Mouse (Mus musculus): ENCODE results near the gene Klkb1. TPM values are rescaled to one million over a fixed set of nuclear protein-coding genes. Genes with fewer than 3 reads are reported as not detected.

The Klkb1 gene
- polyA plus RNA-seq, 1 experiment: 0.24 TPM

- TF ChIP-seq CTCF (IDR thresholded peaks at IDR 0.05; ENCODE audit: low read depth, low read length) (no peak), POLR2A (IDR thresholded peaks at IDR 0.05; ENCODE audit: borderline replicate concordance, low read depth, low read length) (no peak)
- Histone ChIP-seq H3K4me3 (ENCODE audit: insufficient read depth, low read length) (no peak overlapping the region), H3K4me1 (ENCODE audit: control insufficient read depth, insufficient read depth, low read length) (no peaks in the 10 kb centered on the region), H3K27ac (ENCODE audit: insufficient read depth, low read depth, low read length) (no peak overlapping the region)
Measured at GRCm38 (mm10) chr8:45321365-45321764, 26.7 kb upstream of the Klkb1 start.

GRCm38 (mm10) chr8:45320930-45321329 lies 26.3 kb upstream of the Klkb1 start:
- no peak overlapping the region for H3K4me3 ChIP-seq (ENCODE audit: insufficient read depth, low read length)
- TF ChIP-seq CTCF (IDR thresholded peaks at IDR 0.05; ENCODE audit: low read depth, low read length) (no peak), POLR2A (IDR thresholded peaks at IDR 0.05; ENCODE audit: borderline replicate concordance, low read depth, low read length) (no peak)
- H3K27ac ChIP-seq (ENCODE audit: insufficient read depth, low read depth, low read length): no peak overlapping the region
- H3K4me1 ChIP-seq (ENCODE audit: control insufficient read depth, insufficient read depth, low read length): no peaks in the 10 kb centered on the region

- Histone ChIP-seq H3K4me3 (ENCODE audit: insufficient read depth, low read length) (no peak overlapping the region), H3K4me1 (ENCODE audit: control insufficient read depth, insufficient read depth, low read length) (no peaks in the 10 kb centered on the region), H3K27ac (ENCODE audit: insufficient read depth, low read depth, low read length) (no peak overlapping the region)
- no peak for TF ChIP-seq CTCF (IDR thresholded peaks at IDR 0.05; ENCODE audit: low read depth, low read length)
- TF ChIP-seq POLR2A (IDR thresholded peaks at IDR 0.05; ENCODE audit: borderline replicate concordance, low read depth, low read length): no peak
Measured at GRCm38 (mm10) chr8:45310967-45311366, 16.3 kb upstream of the Klkb1 start.

GRCm38 (mm10) chr8:45308366-45308765 lies 13.7 kb upstream of the Klkb1 start, which contains the start of gene Gm45753:
Gene Gm45753 (minus strand): TSS chr8:45308466.
- H3K4me1 ChIP-seq (ENCODE audit: control insufficient read depth, insufficient read depth, low read length): no peaks in the 10 kb centered on the region
- no peak within 1 kb of the TSS for H3K4me3 ChIP-seq (ENCODE audit: insufficient read depth, low read length)
- no peak within 1 kb of the TSS for H3K27ac ChIP-seq (ENCODE audit: insufficient read depth, low read depth, low read length)
- no peak for TF ChIP-seq POLR2A (IDR thresholded peaks at IDR 0.05; ENCODE audit: borderline replicate concordance, low read depth, low read length)
- TF ChIP-seq CTCF (IDR thresholded peaks at IDR 0.05; ENCODE audit: low read depth, low read length): no peak

GRCm38 (mm10) chr8:45305479-45305878 lies 10.8 kb upstream of the Klkb1 start:
- H3K4me3 ChIP-seq (ENCODE audit: insufficient read depth, low read length): no peak overlapping the region
- H3K4me1 ChIP-seq (ENCODE audit: control insufficient read depth, insufficient read depth, low read length): no peaks in the 10 kb centered on the region
- no peak overlapping the region for H3K27ac ChIP-seq (ENCODE audit: insufficient read depth, low read depth, low read length)
- TF ChIP-seq POLR2A (IDR thresholded peaks at IDR 0.05; ENCODE audit: borderline replicate concordance, low read depth, low read length): no peak
- no peak for TF ChIP-seq CTCF (IDR thresholded peaks at IDR 0.05; ENCODE audit: low read depth, low read length)

GRCm38 (mm10) chr8:45304354-45304753 lies 9.7 kb upstream of the Klkb1 start:
- Histone ChIP-seq H3K4me1 (ENCODE audit: control insufficient read depth, insufficient read depth, low read length) (no peaks in the 10 kb centered on the region), H3K4me3 (ENCODE audit: insufficient read depth, low read length) (no peak overlapping the region), H3K27ac (ENCODE audit: insufficient read depth, low read depth, low read length) (no peak overlapping the region)
- no peak for TF ChIP-seq POLR2A (IDR thresholded peaks at IDR 0.05; ENCODE audit: borderline replicate concordance, low read depth, low read length)
- no peak for TF ChIP-seq CTCF (IDR thresholded peaks at IDR 0.05; ENCODE audit: low read depth, low read length)

- H3K4me3 ChIP-seq (ENCODE audit: insufficient read depth, low read length): no peak overlapping the region
Measured at GRCm38 (mm10) chr8:45302390-45302789, 7.7 kb upstream of the Klkb1 start.

GRCm38 (mm10) chr8:45295276-45295675 lies 617 bp upstream of the Klkb1 start:
- TF ChIP-seq CTCF (IDR thresholded peaks at IDR 0.05; ENCODE audit: low read depth, low read length) (no peak), POLR2A (IDR thresholded peaks at IDR 0.05; ENCODE audit: borderline replicate concordance, low read depth, low read length) (no peak)
- H3K4me1 ChIP-seq (ENCODE audit: control insufficient read depth, insufficient read depth, low read length): 0 out of 2 replicates have a peak, but pooled peaks cover 2% of the 10 kb centered on the region
- no peak overlapping the region for H3K4me3 ChIP-seq (ENCODE audit: insufficient read depth, low read length)
- no peak overlapping the region for H3K27ac ChIP-seq (ENCODE audit: insufficient read depth, low read depth, low read length)

More at GRCm38 (mm10) chr8:45302390-45302789, 7.7 kb upstream of the Klkb1 start:
- Histone ChIP-seq H3K4me1 (ENCODE audit: control insufficient read depth, insufficient read depth, low read length) (0 out of 2 replicates have a peak, but pooled peaks cover 2% of the 10 kb centered on the region), H3K27ac (ENCODE audit: insufficient read depth, low read depth, low read length) (no peak overlapping the region)
- TF ChIP-seq POLR2A (IDR thresholded peaks at IDR 0.05; ENCODE audit: borderline replicate concordance, low read depth, low read length) (no peak), CTCF (IDR thresholded peaks at IDR 0.05; ENCODE audit: low read depth, low read length) (no peak)

- no peaks in the 10 kb centered on the region for H3K4me1 ChIP-seq (ENCODE audit: control insufficient read depth, insufficient read depth, low read length)
Measured at GRCm38 (mm10) chr8:45291790-45292189, 2.9 kb downstream of the Klkb1 start.

GRCm38 (mm10) chr8:45281630-45282029 lies 13.0 kb downstream of the Klkb1 start:
- Histone ChIP-seq H3K4me3 (ENCODE audit: insufficient read depth, low read length) (no peak overlapping the region), H3K4me1 (ENCODE audit: control insufficient read depth, insufficient read depth, low read length) (no peaks in the 10 kb centered on the region), H3K27ac (ENCODE audit: insufficient read depth, low read depth, low read length) (no peak overlapping the region)
- TF ChIP-seq POLR2A (IDR thresholded peaks at IDR 0.05; ENCODE audit: borderline replicate concordance, low read depth, low read length): no peak
- TF ChIP-seq CTCF (IDR thresholded peaks at IDR 0.05; ENCODE audit: low read depth, low read length): no peak

More at GRCm38 (mm10) chr8:45291790-45292189, 2.9 kb downstream of the Klkb1 start:
- no peak for TF ChIP-seq POLR2A (IDR thresholded peaks at IDR 0.05; ENCODE audit: borderline replicate concordance, low read depth, low read length)
- no peak for TF ChIP-seq CTCF (IDR thresholded peaks at IDR 0.05; ENCODE audit: low read depth, low read length)
- Histone ChIP-seq H3K27ac (ENCODE audit: insufficient read depth, low read depth, low read length) (no peak overlapping the region), H3K4me3 (ENCODE audit: insufficient read depth, low read length) (no peak overlapping the region)

GRCm38 (mm10) chr8:45277453-45277852 lies 17.2 kb downstream of the Klkb1 start:
- TF ChIP-seq POLR2A (IDR thresholded peaks at IDR 0.05; ENCODE audit: borderline replicate concordance, low read depth, low read length) (no peak), CTCF (IDR thresholded peaks at IDR 0.05; ENCODE audit: low read depth, low read length) (no peak)

More at GRCm38 (mm10) chr8:45277453-45277852, 17.2 kb downstream of the Klkb1 start:
- Histone ChIP-seq H3K4me3 (ENCODE audit: insufficient read depth, low read length) (no peak overlapping the region), H3K4me1 (ENCODE audit: control insufficient read depth, insufficient read depth, low read length) (no peaks in the 10 kb centered on the region), H3K27ac (ENCODE audit: insufficient read depth, low read depth, low read length) (no peak overlapping the region)

All from bone marrow macrophage, adult 2 months (primary cell).